Mouse (Mus musculus) intestine, postnatal 0 days (tissue): ENCODE data around the gene 1500009C09Rik. TPM values are rescaled to one million over a fixed set of nuclear protein-coding genes. Genes with fewer than 3 reads are reported as not detected.

Source experiments
- ATAC-seq: fragments of 200-750 bp; cut with Nextera tagmentation; 2 replicates; pipeline ENCODE4 v1.8.0; 2017; ENCODE audit warnings: mild to moderate bottlenecking, moderate TSS enrichment, moderate library complexity
- H3K27ac ChIP-seq: fragments of 300-500 bp; sonication (generic); 2 replicates; pipeline ENCODE4 v1.5.1; 2014; ENCODE audit warnings: mild to moderate bottlenecking, low read depth, low read length, moderate library complexity
- H3K27me3 ChIP-seq: fragments of 300-500 bp; sonication (generic); replicated peaks from 2 replicates; pipeline ENCODE4 v1.6.1; 2014; ENCODE audit warnings: low read length, mixed read lengths; ENCODE audit not compliant: control insufficient read depth, insufficient read depth
- H3K36me3 ChIP-seq: fragments of 300-500 bp; sonication (generic); 2 replicates; pipeline ENCODE4 v1.6.1; 2014; ENCODE audit warnings: mild to moderate bottlenecking, moderate library complexity; ENCODE audit not compliant: control insufficient read depth, insufficient read depth
- H3K4me1 ChIP-seq: fragments of 300-500 bp; sonication (generic); replicated peaks from 2 replicates; pipeline ENCODE4 v1.6.1; 2014; ENCODE audit warnings: antibody characterized with exemption, low read length, mixed read lengths; ENCODE audit not compliant: control insufficient read depth, insufficient read depth
- H3K4me2 ChIP-seq: fragments of 300-500 bp; sonication (generic); replicated peaks from 2 replicates; pipeline ENCODE4 v1.6.1; 2014; ENCODE audit warnings: low read depth, mild to moderate bottlenecking, moderate library complexity
- H3K4me3 ChIP-seq: fragments of 300-500 bp; sonication (generic); 2 replicates; pipeline ENCODE4 v1.5.1; 2014; ENCODE audit warnings: low read depth, low read length
- H3K9ac ChIP-seq: fragments of 300-500 bp; sonication (generic); 2 replicates; pipeline ENCODE4 v1.6.1; 2014; ENCODE audit warnings: mild to moderate bottlenecking, low read depth, low read length
- H3K9me3 ChIP-seq: fragments of 300-500 bp; sonication (generic); 2 replicates; pipeline ENCODE4 v1.6.1; 2016; ENCODE audit warnings: mixed run types; ENCODE audit not compliant: control insufficient read depth
- CTCF ChIP-seq: sonication (generic); IDR thresholded peaks from 2 replicates; pipeline ENCODE4 v1.5.1; 2016; ENCODE audit warnings: low read depth, mild to moderate bottlenecking, control low read depth, antibody characterized with exemption, moderate library complexity
- WGBS: fragments of 180-500 bp; shearing (Covaris S2); extraction: QIAGEN DNeasy Blood & Tissue Kit; methylation state at CpG from one replicate; pipeline ENCODE4 v1.1.7; 2014; 5-methylcytosine and 5-hydroxymethylcytosine counted together
- polyA plus RNA-seq: library from polyadenylated mRNA; unstranded; fragments of >200 nt; fragmentation: Nextera tagmentation; extraction: Ambion mirVana; gene quantifications from 2 replicates; pipeline ENCODE4 v1.2.1, GENCODE M21; 2015

The 1500009C09Rik gene
- polyA plus RNA-seq, 1 experiment from 2014 or later = not detected

DNA sequence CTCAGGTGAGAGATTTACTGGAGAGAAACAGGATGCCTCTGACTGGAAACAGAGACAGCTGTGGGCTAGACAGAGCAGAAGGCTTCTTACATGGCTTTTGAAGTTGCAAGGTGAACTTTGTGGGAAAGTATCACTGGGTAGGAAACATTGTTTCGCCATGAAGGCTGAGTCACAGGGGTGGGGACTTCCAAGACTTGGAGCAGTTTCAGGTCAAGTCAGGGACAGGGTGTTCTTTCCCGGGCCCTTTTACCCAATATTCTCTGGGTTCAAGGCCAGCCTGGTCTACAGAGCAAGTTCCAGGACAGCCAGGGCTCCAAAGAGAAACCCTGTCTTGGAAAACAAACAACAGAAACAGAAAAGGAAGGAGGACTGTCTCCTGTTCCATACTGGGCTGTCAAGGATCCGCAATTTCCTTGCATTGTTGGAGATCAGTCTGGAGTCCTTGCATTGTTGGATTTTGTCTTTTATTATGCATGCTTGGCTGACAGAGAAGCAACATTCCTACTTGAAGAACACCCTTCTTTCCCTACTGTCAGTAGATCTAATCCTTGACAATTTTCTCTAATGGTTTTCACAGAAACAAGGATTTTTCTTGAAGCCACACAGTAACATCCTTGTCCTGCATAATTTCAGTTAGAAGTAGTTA, 4.9 kb upstream of the 1500009C09Rik start:
- H3K27ac ChIP-seq = no peak overlapping the region
- 0 out of 2 replicates have a peak, but pooled peaks cover 2% of the 10 kb centered on the region for H3K4me1 ChIP-seq
- H3K27me3 ChIP-seq = no peaks in the 10 kb centered on the region
- H3K36me3 ChIP-seq = no peaks in the 10 kb centered on the region
- no peak for TF ChIP-seq CTCF
- ATAC-seq = no peak
- H3K9me3 ChIP-seq = no peaks in the 10 kb centered on the region
- H3K4me2 ChIP-seq = no peak overlapping the region
- WGBS = 54% methylated on average over 3 of the region's 3 CpGs
- H3K9ac ChIP-seq = no peak overlapping the region
- no peak overlapping the region for H3K4me3 ChIP-seq

DNA sequence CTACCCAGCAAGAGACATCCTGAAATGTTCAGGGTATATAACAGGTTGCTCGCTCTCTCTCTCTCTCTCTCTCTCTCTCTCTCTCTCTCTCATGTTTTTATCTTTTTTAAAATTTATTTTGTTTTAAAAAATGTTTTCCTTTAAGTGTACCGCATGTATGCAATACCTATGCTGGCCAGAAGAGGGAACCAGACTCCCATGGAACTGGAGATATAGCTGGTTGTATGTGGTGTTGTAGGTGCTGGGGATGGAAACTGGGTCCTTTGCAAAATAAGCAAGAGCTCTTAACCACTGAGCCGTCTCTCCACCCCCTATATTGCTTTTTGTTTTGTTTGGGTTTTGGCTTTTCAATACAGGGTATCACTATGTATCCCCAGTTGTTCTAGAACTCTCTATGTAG, 618 bp upstream of the 1500009C09Rik start:
- WGBS = 94% methylated on average over 3 of the region's 3 CpGs
- Histone ChIP-seq H3K4me3 (no peak overlapping the region), H3K9me3 (no peaks in the 10 kb centered on the region), H3K27ac (no peak overlapping the region), H3K4me1 (no peaks in the 10 kb centered on the region), H3K27me3 (0 out of 2 replicates have a peak, but pooled peaks cover 7% of the 10 kb centered on the region), H3K9ac (no peak overlapping the region), H3K4me2 (no peak overlapping the region), H3K36me3 (no peaks in the 10 kb centered on the region)
- peak; percentile 49 for TF ChIP-seq CTCF
- no peak for ATAC-seq

DNA sequence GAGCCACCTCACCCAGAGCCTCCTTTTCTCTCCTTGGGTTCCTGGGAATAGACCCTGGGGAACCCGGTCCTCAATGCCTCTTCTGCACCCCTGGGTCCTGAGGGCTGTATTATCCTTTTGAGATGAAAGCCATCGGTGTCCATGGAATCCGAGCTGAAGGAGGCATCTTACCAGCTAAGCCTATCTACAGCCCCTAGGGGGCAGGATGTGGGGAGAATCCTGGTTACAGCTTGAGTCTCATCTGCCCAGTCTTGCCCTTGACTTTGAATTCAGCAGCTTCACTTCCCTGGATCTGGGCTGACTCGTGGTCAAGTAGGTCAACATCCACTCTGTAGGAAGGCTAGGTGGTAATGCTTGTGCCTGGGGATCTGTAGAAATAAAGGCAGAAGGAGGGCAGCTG, 3.1 kb downstream of the 1500009C09Rik start:
- 0 out of 2 replicates have a peak, but pooled peaks cover 13% of the 10 kb centered on the region for H3K27me3 ChIP-seq
- no peaks in the 10 kb centered on the region for H3K9me3 ChIP-seq
- no peak overlapping the region for H3K9ac ChIP-seq
- peak; percentile 45 for TF ChIP-seq CTCF
- H3K27ac ChIP-seq = no peak overlapping the region
- no peak overlapping the region for H3K4me2 ChIP-seq
- ATAC-seq = no peak
- H3K36me3 ChIP-seq = no peaks in the 10 kb centered on the region
- H3K4me3 ChIP-seq = no peak overlapping the region
- H3K4me1 ChIP-seq = no peaks in the 10 kb centered on the region
- 42% methylated on average over 4 of the region's 4 CpGs for WGBS

DNA sequence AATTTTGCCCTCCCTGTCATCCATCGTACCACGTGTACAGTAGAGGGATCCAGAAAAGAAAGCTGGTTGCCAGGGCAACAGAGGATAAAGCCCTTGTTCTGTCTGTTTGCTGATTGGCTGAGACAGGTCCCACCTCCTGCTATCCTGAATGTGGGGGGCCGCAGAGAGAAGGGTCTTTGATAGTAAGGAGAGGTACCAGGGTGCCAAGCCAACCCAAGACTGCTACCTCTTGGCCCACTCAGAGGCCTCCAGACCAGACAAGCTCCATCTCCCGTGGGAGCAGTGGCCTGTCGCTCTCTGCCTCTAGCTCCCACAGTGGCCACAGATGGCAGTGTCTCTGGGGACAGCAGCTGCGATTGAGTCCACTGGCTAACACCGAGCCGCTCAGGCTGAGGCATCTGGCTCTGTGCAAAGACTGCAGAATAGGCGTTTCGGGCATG, 3.8 kb downstream of the 1500009C09Rik start:
- H3K4me2 ChIP-seq = no peak overlapping the region
- H3K27ac ChIP-seq = no peak overlapping the region
- no peak for ATAC-seq
- H3K9me3 ChIP-seq = no peaks in the 10 kb centered on the region
- no peak overlapping the region for H3K9ac ChIP-seq
- no peak overlapping the region for H3K4me3 ChIP-seq
- H3K27me3 ChIP-seq = 0 out of 2 replicates have a peak, but pooled peaks cover 13% of the 10 kb centered on the region
- H3K36me3 ChIP-seq = no peaks in the 10 kb centered on the region
- no peak for TF ChIP-seq CTCF
- 30% methylated on average over 10 of the region's 10 CpGs for WGBS
- no peaks in the 10 kb centered on the region for H3K4me1 ChIP-seq

DNA sequence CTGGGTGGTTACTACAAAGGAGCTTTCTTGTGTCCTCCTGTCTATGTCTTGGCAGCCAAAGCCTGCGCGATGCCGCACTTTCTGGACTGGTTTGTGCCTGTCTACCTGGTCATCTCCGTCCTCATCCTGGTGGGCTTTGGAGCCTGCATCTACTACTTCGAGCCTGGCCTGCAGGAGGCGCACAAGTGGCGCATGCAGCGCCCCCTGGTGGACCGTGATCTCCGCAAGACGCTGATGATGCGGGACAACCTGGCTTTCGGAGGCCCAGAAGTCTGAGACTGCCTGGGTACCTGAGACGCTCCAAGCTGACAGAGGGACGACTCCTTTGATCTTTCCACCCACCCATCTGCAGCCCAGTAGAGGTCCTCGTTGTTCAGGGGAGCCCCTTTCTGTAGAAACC, 7.3 kb downstream of the 1500009C09Rik start:
- WGBS = 13% methylated on average over 16 of the region's 16 CpGs
- no peak overlapping the region for H3K27ac ChIP-seq
- no peak overlapping the region for H3K9ac ChIP-seq
- TF ChIP-seq CTCF = peak; percentile 99
- no peaks in the 10 kb centered on the region for H3K4me1 ChIP-seq
- H3K27me3 ChIP-seq = 0 out of 2 replicates have a peak, but pooled peaks cover 13% of the 10 kb centered on the region
- no peak for ATAC-seq
- no peaks in the 10 kb centered on the region for H3K36me3 ChIP-seq
- no peaks in the 10 kb centered on the region for H3K9me3 ChIP-seq
- no peak overlapping the region for H3K4me2 ChIP-seq
- H3K4me3 ChIP-seq = no peak overlapping the region

DNA sequence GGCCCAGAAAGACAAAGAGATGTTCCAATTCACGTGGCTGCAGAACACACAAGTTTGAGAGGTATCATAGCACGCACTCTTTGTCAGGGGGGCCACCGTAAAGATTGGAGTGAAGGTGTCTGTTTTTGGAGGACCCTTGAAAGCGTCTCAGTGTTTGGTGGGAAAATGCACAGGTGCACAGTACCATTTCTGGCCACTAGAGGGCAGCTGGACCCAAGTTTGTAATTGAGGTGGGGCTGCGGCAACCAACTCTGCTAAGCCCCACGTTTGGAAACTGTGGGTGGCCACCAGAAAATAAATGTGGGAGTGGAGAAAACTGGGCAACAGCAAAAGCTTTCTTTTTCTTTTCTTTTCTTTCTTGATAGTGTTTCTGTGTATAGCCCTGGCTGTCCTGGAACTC, 14.2 kb downstream of the 1500009C09Rik start:
- Histone ChIP-seq H3K27me3 (peaks cover 3% of the 10 kb centered on the region), H3K36me3 (no peaks in the 10 kb centered on the region), H3K9ac (no peak overlapping the region), H3K4me2 (no peak overlapping the region), H3K27ac (no peak overlapping the region), H3K4me3 (no peak overlapping the region), H3K4me1 (no peaks in the 10 kb centered on the region), H3K9me3 (no peaks in the 10 kb centered on the region)
- TF ChIP-seq CTCF = peak; percentile 93
- no peak for ATAC-seq
- WGBS = 11% methylated on average over 6 of the region's 6 CpGs
